Mouse (Mus musculus) right cerebral cortex, postnatal 10 days (tissue): ENCODE data around the gene Rpl26.
A peak's percentile ranks its signal among the peaks of the same experiment; 100 is the strongest.

Experiments
- DNase-seq, 2 experiments: peaks; one replicate each; pipeline ENCODE4 v3.0.0; 2021; ENCODE audit warnings: low spot score in 2 of 2

Gene Rpl26

DNA sequence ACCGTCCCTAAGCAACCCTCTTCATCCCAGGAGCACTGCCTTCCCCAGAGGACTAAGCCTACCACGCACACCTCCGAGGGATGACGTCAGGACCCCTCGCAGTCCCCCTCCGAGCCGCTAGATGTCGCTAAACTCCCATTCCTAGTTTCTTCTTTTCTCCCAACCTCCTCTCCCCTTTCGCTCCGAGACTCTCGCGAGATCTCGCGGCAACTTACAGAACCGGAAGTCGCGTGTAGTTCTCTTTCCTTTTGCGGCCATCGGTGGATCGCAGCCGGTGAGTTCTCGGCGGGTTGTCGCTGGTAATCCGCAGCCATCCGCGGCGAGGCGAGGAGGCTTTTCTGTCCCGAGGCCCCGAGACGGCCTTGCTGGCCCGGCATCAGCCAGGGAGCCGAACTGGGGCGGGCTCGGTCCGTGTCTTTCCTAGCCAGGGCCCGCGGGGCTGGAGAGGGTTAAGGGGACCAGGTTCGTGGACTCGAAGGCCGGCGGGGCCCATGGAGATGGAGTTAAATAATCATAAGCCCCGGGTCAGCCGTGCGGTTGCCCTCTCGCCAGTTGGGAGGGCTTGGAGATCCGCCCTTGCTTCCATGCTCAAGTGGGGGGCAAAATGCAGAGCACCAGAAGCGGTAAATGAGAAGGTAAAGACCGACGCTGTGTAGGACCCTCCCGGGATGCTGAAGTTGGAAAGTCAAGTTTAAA is at the start of gene Rpl26:
Gene Rpl26 (plus strand): TSS at position 233 of the 696 bp plus-strand sequence.
- peak; percentile 99 to 100 for DNase-seq

GRCm38 (mm10) chr11:68851644-68852485 is 49.5 kb upstream of the Rpl26 start:
- DNase-seq: no peak

DNA sequence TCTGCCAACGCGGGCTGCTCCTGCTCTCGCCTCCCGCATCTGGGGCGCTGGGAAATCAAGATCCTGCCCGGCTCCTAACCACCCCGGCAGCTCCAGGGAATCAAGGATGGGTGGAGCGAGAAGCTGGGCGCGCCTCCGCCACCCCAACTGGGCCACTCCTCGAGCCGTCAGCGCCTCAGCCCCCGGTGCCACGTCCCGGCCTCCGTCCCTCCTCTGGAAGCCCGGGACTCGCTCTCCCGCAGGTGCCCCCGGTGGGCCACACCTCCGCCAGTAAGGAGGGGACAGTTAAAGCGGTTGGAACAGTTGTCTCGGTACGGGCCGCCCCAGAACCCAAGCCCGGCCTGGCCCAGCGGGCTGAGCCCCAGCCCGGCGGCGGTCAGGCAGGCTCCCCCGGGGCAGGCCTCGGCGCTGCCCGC is 48.9 kb upstream of the Rpl26 start:
- peak; percentile 67 to 74 for DNase-seq

DNA sequence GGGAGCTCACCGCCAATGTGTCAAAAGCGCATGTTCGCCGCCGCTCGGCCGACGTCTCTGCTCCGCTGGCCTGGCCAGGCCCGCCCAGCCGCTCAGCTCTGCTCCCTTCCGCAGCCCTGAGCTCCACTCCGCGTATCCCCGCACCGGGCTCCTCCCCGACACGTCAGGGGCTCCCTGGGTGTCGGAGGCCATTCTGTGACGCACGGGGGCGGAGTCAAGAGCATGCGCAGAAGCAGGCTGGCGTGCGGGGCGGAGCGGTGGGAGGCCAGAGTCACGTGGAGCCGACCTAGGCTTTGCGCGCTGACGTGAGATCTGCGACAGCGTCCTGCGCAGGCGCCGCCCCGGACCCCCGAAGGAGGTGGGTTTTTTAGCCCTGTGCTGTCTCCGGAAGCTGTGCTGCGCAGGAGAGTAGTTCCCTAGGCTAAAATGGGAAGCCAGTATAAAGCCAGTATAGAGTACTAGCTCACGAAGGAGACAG is 48.4 kb upstream of the Rpl26 start:
- peak; percentile 100 for DNase-seq

- DNase-seq: no peak
Observed at GRCm38 (mm10) chr11:68853611-68854401, 47.6 kb upstream of the Rpl26 start.

- DNase-seq: no peak
Observed at GRCm38 (mm10) chr11:68854621-68855020, 46.8 kb upstream of the Rpl26 start.

DNA sequence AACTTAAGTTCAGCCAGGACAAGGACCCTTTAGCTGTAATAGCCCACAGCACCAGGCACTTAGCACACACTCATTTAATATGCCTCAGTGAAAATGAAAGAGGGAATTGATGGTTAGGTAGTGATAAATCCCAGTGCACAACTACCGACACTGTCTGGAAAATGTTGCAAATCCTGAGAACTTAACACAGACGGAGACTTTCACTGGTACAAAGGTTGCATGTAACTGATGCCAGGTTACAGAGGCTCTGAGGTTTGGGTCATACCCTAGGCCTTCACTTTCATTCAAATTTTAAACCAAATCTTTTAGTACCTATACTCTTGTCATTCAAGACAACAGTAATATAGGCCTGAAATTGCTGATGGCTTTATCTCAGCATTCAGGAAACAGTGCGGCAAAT is 44.1 kb upstream of the Rpl26 start:
- no peak for DNase-seq

DNA sequence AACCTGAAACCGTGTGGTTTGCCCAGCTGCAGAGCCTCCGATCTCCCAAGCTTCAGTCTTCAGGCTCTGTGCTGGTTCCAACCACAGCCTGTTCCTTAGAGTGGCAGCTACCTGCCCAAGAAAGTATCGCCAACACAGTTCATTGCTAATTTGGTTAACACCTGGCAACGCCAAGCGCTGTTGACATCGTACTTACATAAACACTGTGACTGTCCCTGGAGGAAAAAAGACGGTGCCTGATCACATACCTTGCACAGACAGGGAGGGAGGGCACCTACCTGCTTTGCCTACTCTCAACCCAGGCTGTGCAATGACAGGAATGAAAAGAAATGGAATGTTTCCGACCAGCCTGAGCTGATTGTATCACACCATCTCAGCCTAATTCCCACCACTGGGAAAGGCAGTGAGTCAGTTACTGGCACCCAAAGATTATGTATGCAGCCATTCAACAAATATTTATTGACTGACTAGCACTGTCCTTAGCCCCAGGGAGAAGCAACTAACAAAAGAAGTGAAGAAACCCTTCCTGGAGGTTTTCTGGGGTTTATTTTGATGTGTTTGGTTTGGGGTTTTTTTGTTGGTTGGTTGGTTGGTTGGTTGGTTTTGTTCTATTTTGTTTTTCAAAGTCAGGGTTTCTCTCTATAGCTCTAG is 41.3 kb upstream of the Rpl26 start:
- no peak for DNase-seq

DNA sequence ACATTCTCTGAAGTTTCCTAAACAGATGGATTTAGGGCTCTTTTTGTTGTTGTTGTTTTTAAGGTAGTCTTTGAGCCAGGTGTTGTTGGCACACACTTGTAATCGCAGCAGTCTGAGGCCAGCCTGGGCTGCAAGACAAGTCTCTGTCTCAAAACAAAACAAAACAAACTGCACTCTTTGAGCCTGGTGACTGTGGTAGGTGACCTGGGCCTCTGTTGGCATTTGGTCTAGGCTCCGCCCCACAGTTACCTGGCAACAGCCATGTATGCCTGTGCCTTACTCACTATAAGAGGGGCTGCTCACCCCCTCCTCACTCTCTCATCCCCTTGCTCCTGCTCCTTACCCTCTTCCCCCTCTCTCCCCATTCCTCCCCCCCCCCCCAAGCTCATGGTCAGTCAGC is 39.1 kb upstream of the Rpl26 start:
- DNase-seq: no peak

GRCm38 (mm10) chr11:68863631-68864091 is 37.7 kb upstream of the Rpl26 start:
- DNase-seq: no peak

- peak; percentile 44 to 46 for DNase-seq
Observed at GRCm38 (mm10) chr11:68864544-68865189, 36.7 kb upstream of the Rpl26 start.

GRCm38 (mm10) chr11:68871277-68871676 is 30.1 kb upstream of the Rpl26 start:
- no peak for DNase-seq

- no peak for DNase-seq
Observed at GRCm38 (mm10) chr11:68871748-68872147, 29.6 kb upstream of the Rpl26 start, which contains the start of gene Ndel1. Gene Ndel1, minus strand, starts transcription at chr11:68871858.

- peak; percentile 53 to 71 for DNase-seq
Observed at GRCm38 (mm10) chr11:68874841-68875240, 26.5 kb upstream of the Rpl26 start.

DNA sequence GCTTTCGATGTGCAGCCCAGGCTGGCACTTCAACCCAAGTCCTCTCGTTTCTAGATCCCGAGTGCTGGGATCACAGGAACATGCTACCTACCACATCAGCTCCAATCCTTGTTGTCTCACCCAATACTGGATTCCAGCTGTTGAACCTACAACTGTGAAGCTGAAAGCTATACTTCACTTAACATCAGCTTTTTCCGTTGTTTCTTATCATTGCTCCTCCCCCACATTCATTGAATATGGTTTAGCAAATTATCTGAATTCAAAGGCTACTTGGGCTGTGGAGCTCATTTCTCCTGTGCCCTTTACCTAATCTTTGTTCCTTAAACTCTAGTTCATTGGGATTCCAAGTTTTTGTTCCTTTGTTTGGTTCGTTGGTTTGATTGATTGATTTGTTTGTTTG is 22.6 kb upstream of the Rpl26 start:
- no peak for DNase-seq

DNA sequence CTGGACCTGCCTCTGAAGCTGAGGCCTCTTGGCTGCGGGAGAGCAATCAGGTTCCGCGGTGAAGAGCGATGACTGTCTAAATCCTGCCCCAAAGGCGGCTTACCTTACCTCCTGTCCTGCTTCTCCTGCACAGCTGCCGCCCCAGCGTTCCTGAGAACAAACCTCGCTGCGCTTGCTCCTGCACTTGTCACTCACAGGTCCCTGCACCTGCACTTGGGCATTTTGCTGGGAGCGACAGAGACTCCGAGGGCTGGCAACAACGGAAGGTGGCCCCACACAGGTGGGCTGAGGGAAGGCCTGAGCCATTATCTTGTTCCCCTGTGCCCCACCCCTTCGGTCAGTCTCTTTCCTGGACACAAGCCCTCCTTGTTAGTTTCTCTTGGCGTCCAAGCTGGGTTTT is 19.3 kb upstream of the Rpl26 start:
- DNase-seq: no peak

- DNase-seq: no peak
Observed at GRCm38 (mm10) chr11:68883843-68884242, 17.5 kb upstream of the Rpl26 start.

DNA sequence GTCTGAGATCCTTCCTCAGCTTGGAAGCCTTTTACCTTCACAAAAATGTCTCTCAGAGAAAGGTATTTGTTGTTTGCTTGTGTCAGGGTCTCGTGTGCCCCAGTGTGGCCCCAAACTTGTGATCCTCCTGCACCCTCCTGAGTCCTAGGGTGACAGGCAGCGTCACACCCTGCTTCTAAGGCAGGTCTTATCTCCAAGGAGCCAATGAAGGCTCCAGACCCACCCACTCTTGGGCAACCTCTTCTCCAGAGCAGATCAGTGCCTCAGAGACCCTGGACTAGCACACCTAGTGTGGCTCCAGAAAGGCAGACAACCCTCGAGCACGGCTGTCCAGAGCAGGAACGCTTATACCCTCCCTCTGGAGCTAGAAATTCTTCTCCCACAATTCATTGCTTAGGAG is 17.0 kb upstream of the Rpl26 start:
- no peak for DNase-seq

GRCm38 (mm10) chr11:68886091-68886490 is 15.3 kb upstream of the Rpl26 start:
- no peak for DNase-seq

- DNase-seq: no peak
Observed at GRCm38 (mm10) chr11:68888253-68888652, 13.1 kb upstream of the Rpl26 start, which contains the start of gene Rnf222. Gene Rnf222, plus strand, starts transcription at chr11:68888553.

DNA sequence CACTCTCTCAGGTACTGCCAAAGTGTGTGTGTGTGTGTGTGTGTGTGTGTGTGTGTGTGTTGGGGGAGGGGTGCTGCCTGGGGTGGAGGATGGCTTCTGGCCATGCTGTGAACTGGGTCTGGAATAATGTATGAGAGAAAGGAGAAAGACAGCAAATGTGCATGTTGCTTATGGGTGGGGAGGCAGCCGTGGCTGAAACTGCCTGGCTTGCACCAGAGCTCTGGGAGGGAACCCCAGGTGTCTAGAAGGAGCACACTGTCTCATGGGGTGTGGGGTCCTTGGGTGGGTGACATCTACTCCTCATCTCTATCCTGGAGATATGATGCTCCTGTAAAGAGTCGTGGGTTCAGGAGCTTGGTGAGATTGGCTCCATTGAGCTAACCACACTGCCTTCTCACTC is 12.7 kb upstream of the Rpl26 start:
- DNase-seq: no peak
